Mouse (Mus musculus): ENCODE data around the gene Abr.

Abr gene

DNA sequence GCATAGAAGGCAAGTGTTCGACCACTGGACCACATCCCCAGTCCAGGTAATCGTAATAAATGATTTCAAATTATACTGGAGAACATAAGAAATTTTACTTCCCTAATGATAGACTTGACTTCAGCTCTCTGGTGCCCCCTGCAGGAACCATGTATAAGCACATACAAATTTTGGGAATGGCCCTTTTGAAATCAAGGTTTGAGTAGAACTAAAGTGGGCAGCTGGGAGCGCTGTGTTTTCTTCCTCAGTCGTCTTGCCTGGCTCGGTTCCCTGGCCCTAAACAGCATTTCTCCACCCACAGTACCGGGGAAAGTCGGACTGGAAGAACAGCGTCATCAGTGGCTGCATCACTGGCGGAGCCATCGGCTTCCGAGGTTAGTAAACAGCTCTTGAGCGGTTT, 211.3 kb downstream of the Abr start:
- peak in 1 of 2 experiments; percentile 59 for DNase-seq (ENCODE audit: low spot score in 2 of 2)

DNA sequence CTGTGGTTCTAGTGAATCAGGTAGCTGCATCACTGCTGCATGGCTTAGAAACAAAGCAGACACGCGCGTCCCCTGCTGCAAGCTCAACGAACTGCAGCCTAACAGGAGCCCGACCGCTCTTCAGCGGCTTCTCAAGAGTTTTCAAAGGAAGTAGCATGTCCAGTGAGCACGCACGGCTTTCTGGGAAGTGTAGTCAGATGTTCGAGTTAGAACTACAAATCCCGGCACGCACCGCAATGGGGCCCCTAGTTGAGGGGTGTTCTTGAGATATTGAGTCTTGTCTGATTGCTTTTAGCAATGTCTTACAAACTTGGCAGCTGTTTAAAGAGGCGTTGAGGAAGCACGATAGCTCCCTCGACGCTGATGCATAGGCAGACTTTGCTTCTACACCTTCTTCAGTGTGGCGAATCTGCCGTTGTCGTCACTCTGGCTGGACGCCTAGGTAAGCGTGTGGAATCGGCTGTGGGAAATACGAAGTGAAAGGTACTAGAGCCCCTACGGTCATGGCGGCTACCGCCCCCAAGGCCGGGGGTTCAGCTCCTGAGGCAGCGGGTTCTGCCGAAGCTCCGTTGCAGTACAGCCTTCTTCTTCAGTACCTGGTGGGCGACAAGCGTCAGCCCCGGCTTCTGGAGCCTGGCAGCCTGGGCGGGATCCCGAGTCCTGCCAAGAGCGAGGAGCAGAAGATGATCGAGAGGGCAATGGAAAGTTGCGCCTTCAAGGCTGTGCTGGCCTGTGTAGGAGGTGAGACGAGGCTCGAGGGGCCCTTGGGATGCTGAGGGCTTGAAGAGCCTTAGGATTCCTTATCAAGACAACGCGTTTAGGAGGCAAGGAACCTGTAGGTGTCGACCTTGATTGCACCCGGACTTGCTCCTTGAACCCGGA, 215.2 kb downstream of the Abr start, which contains the start of gene Timm22:
Gene Timm22, plus strand, starts transcription at position 251 of the 882 bp plus-strand sequence.
- peak; percentile 97 to 99 for DNase-seq (ENCODE audit: low spot score in 2 of 2)

- DNase-seq (ENCODE audit: low spot score in 2 of 2) = no peak
Measured at GRCm38 (mm10) chr11:76405626-76406264, 216.4 kb downstream of the Abr start.

GRCm38 (mm10) chr11:76405113-76405512, 217.0 kb downstream of the Abr start:
- DNase-seq (ENCODE audit: low spot score in 2 of 2) = no peak

- DNase-seq (ENCODE audit: low spot score in 2 of 2) = no peak
Measured at GRCm38 (mm10) chr11:76401398-76401797, 220.7 kb downstream of the Abr start.

DNA sequence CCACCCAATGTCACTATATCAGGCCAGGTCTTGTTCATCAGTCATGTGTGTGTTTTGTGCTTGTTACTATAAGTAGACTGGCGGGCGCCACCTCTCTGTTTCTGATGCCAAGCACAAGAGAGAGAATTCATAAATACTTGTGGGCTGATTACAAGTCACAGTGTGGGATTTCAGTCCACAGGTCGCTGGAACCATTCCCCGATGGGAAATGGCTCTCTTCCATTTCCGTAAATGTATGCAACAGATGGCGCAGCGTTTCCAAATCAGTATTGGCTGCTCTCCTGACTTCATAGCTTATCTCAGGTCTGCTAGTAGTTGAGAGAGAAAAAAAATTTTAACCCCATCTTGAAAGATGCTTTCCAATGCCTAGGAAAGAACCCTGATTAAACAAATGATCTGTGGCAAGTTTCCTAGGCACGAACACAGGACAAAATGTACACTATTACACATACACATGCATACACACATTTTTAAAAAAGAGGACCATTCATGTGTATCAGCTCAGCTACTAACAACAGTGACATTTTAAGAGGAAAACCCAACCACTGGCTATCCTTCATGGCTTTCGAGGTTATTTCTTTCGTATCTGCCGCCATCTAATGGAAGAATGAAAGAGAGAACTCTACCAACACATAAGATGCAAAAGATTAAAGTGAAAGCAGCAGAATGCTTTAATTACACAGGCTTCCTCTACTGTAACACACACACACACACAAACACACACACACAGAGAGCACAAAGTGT, 222.4 kb downstream of the Abr start:
- peak in 1 of 2 experiments; percentile 35 for DNase-seq (ENCODE audit: low spot score in 2 of 2)

DNA sequence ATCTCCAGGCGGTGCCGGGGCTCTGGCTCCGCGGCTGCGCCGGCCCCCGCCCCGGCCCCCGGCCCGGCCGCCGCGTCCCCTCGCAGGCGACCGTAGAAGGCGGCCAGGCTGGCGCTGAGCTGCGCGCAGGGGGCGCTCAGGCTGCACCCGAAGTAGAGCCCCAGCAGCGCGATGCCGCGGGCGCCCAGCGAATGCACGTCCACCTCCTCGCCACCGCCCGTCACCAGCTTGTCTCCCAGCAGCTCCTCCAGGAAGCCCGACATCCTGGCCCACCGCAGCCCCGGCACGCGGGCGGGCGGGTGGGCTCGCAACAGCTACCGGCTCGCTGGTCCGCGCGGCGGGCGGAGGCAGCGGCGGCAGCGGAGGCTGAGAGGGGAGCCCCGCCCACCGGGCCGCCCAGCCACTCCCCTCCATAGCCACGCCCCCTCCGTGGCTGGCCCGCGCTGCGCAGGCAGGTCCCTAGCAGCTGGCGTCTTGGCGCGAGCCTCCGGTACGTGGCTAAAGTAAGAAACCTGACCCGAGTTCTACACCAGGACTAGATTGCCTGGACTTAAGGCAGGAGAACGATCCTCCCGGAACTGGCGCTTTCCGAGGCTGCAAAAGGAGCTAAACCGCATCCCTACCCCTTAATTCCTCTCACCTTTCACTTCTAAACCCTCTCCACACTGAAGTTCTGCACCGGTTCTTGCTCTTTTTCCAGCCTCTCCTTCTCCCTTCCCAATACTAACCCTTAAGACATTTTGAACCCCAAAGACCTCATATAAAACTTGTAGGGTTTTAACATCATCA, 223.1 kb downstream of the Abr start, which contains the start of gene Nxn:
Gene Nxn, minus strand, starts transcription at position 343 of the 789 bp plus-strand sequence.
- peak; percentile 74 to 88 for DNase-seq (ENCODE audit: low spot score in 2 of 2)

DNA sequence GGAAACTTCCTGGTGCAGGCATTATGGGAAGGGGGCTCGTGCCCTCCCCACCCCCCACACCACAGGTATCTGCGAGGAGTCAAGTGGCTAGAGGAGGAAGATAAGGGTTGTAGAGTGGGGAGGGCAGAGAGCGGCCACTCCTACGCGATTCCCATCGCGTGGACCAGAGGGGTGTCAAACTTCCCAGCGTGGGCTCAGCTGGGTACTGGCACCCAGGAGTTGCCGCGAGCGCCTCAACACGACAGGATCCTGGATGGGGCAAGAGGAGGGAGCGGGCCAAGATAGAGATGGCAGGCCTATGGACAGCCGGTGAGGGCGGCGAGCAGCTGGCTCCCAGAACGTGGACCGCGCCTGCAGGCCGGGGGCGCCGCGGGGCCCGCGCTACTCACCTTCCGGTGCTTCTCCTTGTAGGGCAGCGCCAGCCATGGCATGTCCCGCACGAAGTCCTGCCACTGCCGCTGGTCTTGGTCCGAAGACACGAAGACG, 223.8 kb downstream of the Abr start:
- peak in 1 of 2 experiments; percentile 55 for DNase-seq (ENCODE audit: low spot score in 2 of 2)

GRCm38 (mm10) chr11:76397650-76398311, 224.3 kb downstream of the Abr start:
- peak in 1 of 2 experiments; percentile 28 for DNase-seq (ENCODE audit: low spot score in 2 of 2)

DNA sequence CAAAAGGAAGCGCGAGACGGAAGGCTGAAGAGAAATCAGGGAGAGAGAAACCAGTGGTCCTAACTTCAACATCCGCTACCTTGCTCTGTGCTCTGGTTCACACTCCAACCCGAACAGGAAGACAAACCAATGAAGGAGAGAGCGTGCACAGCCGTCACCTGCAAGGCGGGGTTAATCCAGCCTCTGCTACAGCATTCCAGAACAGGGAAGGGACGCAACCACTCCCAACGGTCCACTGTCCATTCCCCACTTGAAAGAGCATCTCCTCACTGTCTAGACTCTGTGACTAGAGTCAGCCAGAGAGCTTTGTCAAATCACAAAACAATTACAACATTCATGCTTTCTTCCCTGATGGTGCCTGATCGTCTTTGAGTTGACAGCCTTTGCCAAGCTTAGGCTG, 229.1 kb downstream of the Abr start:
- no peak for DNase-seq (ENCODE audit: low spot score in 2 of 2)

DNA sequence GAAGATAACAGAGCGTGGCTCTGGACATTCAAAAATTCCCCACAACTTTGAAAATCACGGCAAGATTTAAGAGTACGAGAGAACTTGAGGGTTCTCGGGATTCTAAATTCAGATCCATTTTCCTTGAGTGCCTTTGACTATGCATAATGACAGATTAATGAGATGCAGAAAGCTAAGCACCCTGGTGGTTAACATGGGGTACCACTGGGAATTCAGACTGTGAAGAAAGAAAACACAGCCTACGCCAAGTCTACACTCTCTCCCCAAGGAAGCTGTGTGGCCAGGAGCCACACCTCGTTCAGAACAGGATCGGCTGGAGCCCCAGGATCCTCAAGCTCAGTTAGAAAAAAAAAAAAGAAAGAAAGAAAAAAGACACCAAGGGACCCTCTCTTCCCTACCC, 229.6 kb downstream of the Abr start:
- DNase-seq (ENCODE audit: low spot score in 2 of 2) = no peak

GRCm38 (mm10) chr11:76388711-76389110, 233.4 kb downstream of the Abr start:
- no peak for DNase-seq (ENCODE audit: low spot score in 2 of 2)

GRCm38 (mm10) chr11:76387097-76387496, 235.0 kb downstream of the Abr start:
- no peak for DNase-seq (ENCODE audit: low spot score in 2 of 2)

DNA sequence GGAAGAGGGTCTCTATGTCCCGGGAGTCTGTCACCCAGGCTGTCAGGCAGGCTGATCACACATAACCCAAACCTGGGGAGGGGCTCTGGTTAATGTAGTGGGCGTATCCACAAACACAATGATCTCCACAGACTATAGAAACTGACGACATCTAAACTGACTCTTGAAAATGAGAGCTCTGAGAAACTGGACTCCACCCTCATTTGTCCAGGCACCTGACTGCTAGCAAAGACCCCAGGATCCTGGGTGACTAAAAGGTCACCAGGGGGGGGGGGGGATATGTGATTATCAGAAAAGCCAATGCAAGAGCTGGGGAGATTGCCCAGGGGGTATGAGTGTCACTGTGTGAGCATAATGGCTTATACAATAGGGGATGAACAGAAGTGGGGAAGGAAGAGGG, 236.4 kb downstream of the Abr start:
- no peak for DNase-seq (ENCODE audit: low spot score in 2 of 2)

- no peak for DNase-seq (ENCODE audit: low spot score in 2 of 2)
Measured at GRCm38 (mm10) chr11:76385017-76385416, 237.1 kb downstream of the Abr start.

GRCm38 (mm10) chr11:76384307-76384706, 237.8 kb downstream of the Abr start:
- DNase-seq (ENCODE audit: low spot score in 2 of 2) = no peak

- no peak for DNase-seq (ENCODE audit: low spot score in 2 of 2)
Measured at GRCm38 (mm10) chr11:76382711-76383324, 239.3 kb downstream of the Abr start.

DNA sequence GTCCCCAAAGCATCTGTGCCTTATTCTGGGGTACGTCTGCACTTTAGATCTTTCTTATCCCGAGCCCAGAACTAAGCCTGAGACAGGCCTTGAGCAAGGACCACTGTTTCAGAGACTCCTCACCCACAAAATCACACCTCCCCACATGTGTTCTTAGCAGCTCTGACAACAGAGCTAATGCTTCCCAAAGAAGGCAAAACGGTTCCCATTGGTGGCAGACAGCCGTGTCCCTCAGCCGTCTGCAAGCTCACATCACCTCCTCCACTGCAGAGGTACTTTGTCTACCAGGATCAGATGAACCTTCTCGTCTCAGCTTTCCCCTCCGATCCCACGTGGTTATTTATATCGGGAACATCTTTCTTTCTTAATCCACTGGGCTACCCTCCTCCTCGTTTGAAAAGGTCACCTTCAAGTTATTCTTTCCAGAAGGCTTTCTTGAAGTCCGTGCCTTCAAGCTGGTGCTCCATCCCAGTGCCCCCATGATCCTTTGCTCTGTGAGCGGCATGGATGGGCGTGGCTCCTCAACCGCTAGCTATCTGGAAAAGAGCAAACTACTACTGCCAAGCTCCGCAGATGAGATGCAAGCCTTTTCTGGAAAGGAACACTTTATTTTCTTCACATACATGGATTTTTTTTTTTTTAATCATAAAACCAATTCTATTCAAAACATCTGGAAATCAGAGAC, 240.8 kb downstream of the Abr start:
- DNase-seq (ENCODE audit: low spot score in 2 of 2) = no peak

DNA sequence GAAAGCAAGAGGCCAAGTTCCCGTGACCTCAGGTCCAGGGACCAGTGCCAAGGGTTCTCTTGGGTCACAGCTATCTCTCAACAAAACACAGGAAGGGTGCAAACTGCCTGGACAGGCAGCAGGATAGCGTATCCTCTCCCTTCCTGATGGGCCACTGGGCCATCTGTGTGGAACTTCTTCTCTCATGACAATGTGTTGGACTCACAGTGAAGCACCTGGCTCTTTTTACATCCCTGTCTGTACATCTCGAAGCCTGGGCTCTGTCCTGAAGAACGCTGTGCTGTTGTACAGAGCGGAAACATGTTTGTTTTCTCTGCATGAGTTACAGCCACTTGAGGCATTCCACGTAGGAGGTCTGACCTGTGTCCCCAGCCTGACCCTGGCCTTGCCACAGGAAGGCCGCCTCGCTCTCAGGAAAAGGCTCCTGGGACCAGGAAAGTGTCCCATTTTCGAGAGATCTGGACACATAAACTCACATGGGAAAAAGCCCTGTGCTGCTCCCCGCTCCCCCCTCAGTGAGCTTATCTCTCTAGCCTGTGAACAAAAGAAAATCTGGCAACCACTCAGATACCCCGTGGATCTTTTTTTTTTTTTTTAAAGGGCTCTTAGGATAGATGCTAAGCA, 242.1 kb downstream of the Abr start:
- no peak for DNase-seq (ENCODE audit: low spot score in 2 of 2)
